Mouse (Mus musculus) MEL (cell line): ENCODE measurements at regions not wholly inside any gene's neighbourhood (a gene's known extent, or its start where the extent isn't known, plus 50 kb on each side); places are given as distances from the start of the nearest gene placed in this dataset.

ENCODE experiments used
- DNase-seq: peaks from one replicate; pipeline ENCODE4 v3.0.0; 2011; ENCODE audit warnings: low read depth, low spot score
- H3K27ac ChIP-seq: 2 replicates; pipeline ENCODE4 v1.5.1; 2012; ENCODE audit warnings: low read depth, mild to moderate bottlenecking, control low read depth, low read length, moderate library complexity; ENCODE audit not compliant: control insufficient read depth
- H3K27me3 ChIP-seq, 2 experiments: fragments of 150-350 bp in 1 of 2; sonication (generic) in 1 of 2; 2 replicates each; pipeline ENCODE4 v1.6.1; 2012; ENCODE audit warnings: low read length in 2 of 2, mild to moderate bottlenecking in 2 of 2, improper control_type of control experiment in 1 of 2, moderate library complexity in 1 of 2; ENCODE audit not compliant: insufficient read depth in 2 of 2, control insufficient read depth in 1 of 2
- H3K36me3 ChIP-seq, 2 experiments: 2 replicates each; pipeline ENCODE4 v1.6.1; 2012 to 2014; ENCODE audit warnings: low read length in 2 of 2, improper control_type of control experiment in 1 of 2, inconsistent platforms in 1 of 2, mild to moderate bottlenecking in 1 of 2; ENCODE audit not compliant: insufficient read depth in 2 of 2, control insufficient read depth in 1 of 2
- H3K4me1 ChIP-seq, 2 experiments: fragments of 150-350 bp in 1 of 2; sonication (generic) in 1 of 2; 2 replicates each; pipeline ENCODE4 v1.6.1; 2012; ENCODE audit warnings: low read length in 2 of 2, improper control_type of control experiment in 1 of 2, mild to moderate bottlenecking in 1 of 2; ENCODE audit not compliant: insufficient read depth in 2 of 2, control insufficient read depth in 1 of 2
- H3K4me3 ChIP-seq, 2 experiments: fragments of 150-350 bp in 1 of 2; sonication (generic) in 1 of 2; 2 replicates each; pipeline ENCODE4 v1.5.1; 2012; ENCODE audit warnings: low read depth in 2 of 2, low read length in 2 of 2, mild to moderate bottlenecking in 2 of 2, moderate library complexity in 2 of 2, control low read depth in 1 of 2, improper control_type of control experiment in 1 of 2; ENCODE audit not compliant: control insufficient read depth in 1 of 2, insufficient read depth in 1 of 2
- H3K79me2 ChIP-seq: 2 replicates; pipeline ENCODE4 v1.6.1; 2012; ENCODE audit warnings: mild to moderate bottlenecking, low read length, moderate library complexity; ENCODE audit not compliant: control insufficient read depth, poor library complexity, insufficient read depth
- H3K9ac ChIP-seq: 2 replicates; pipeline ENCODE4 v1.6.1; 2012; ENCODE audit warnings: low read depth, mild to moderate bottlenecking, control low read depth, low read length, moderate library complexity; ENCODE audit not compliant: control insufficient read depth, poor library complexity, severe bottlenecking
- H3K9me3 ChIP-seq: fragments of 150-350 bp; sonication (generic); replicated peaks from 2 replicates; pipeline ENCODE4 v1.6.1; 2012; ENCODE audit warnings: mild to moderate bottlenecking, low read length, improper control_type of control experiment, moderate library complexity; ENCODE audit not compliant: insufficient read depth
- BHLHE40 ChIP-seq: IDR thresholded peaks from 2 replicates; pipeline ENCODE4 v1.6.1; 2012; ENCODE audit warnings: low read depth, mild to moderate bottlenecking, inconsistent platforms, low read length, improper control_type of control experiment, borderline replicate concordance
- CHD2 ChIP-seq: IDR thresholded peaks from 2 replicates; pipeline ENCODE4 v1.6.1; 2011; ENCODE audit warnings: low read length, improper control_type of control experiment
- E2F4 ChIP-seq: IDR thresholded peaks from 2 replicates; pipeline ENCODE4 v1.6.1; 2011; ENCODE audit warnings: low read depth, low read length, improper control_type of control experiment, borderline replicate concordance
- ETS1 ChIP-seq: IDR thresholded peaks from 2 replicates; pipeline ENCODE4 v1.6.1; 2012; ENCODE audit warnings: low read depth, mild to moderate bottlenecking, inconsistent platforms, low read length, improper control_type of control experiment, moderate library complexity
- GABPA ChIP-seq: IDR thresholded peaks from 2 replicates; pipeline ENCODE4 v1.6.1; 2012; ENCODE audit warnings: low read depth, mild to moderate bottlenecking, inconsistent platforms, low read length, improper control_type of control experiment, moderate library complexity
- GATA1 ChIP-seq: IDR thresholded peaks from 2 replicates; pipeline ENCODE4 v1.6.1; 2011; ENCODE audit warnings: low read depth, low read length, improper control_type of control experiment
- JUND ChIP-seq: IDR thresholded peaks from 2 replicates; pipeline ENCODE4 v1.6.1; 2011; ENCODE audit warnings: low read depth, mild to moderate bottlenecking, improper control_type of control experiment, low read length
- KAT2A ChIP-seq: conservative IDR thresholded peaks from 2 replicates; pipeline ENCODE4 v1.6.1; 2012; ENCODE audit warnings: low read depth, low read length, improper control_type of control experiment, inconsistent platforms
- MAX ChIP-seq: IDR thresholded peaks from 2 replicates; pipeline ENCODE4 v1.6.1; 2011; ENCODE audit warnings: low read length, improper control_type of control experiment
- MAZ ChIP-seq: IDR thresholded peaks from 2 replicates; pipeline ENCODE4 v1.6.1; 2012; ENCODE audit warnings: low read depth, mild to moderate bottlenecking, inconsistent platforms, low read length, improper control_type of control experiment
- MEF2A ChIP-seq: IDR thresholded peaks from 2 replicates; pipeline ENCODE4 v1.6.1; 2014; ENCODE audit warnings: low read depth, mild to moderate bottlenecking, inconsistent platforms, low read length, improper control_type of control experiment; ENCODE audit not compliant: poor library complexity, insufficient replicate concordance, severe bottlenecking; ENCODE audit errors: extremely low read depth
- MXI1 ChIP-seq: IDR thresholded peaks from 2 replicates; pipeline ENCODE4 v1.6.1; 2011; ENCODE audit warnings: mild to moderate bottlenecking, low read depth, low read length, improper control_type of control experiment
- MYB ChIP-seq: IDR thresholded peaks from 2 replicates; pipeline ENCODE4 v1.6.1; 2011; ENCODE audit warnings: mild to moderate bottlenecking, low read depth, low read length, improper control_type of control experiment
- NELFE ChIP-seq: IDR thresholded peaks from 2 replicates; pipeline ENCODE4 v1.6.1; 2011; ENCODE audit warnings: low read depth, low read length, improper control_type of control experiment
- NRF1 ChIP-seq: IDR thresholded peaks from 2 replicates; pipeline ENCODE4 v1.6.1; 2014; ENCODE audit warnings: low read depth, mild to moderate bottlenecking, inconsistent platforms, low read length, improper control_type of control experiment, moderate library complexity; ENCODE audit not compliant: poor library complexity, insufficient read depth, severe bottlenecking
- POLR2AphosphoS2 ChIP-seq: IDR thresholded peaks from 2 replicates; pipeline ENCODE4 v1.6.1; 2011; ENCODE audit warnings: low read length, improper control_type of control experiment
- POLR2AphosphoS5 ChIP-seq: IDR thresholded peaks from 2 replicates; pipeline ENCODE4 v1.6.1; 2012; ENCODE audit warnings: low read depth, borderline replicate concordance, mild to moderate bottlenecking, inconsistent platforms, low read length, moderate library complexity, mixed read lengths
- RAD21 ChIP-seq: IDR thresholded peaks from 2 replicates; pipeline ENCODE4 v1.6.1; 2011; ENCODE audit warnings: mild to moderate bottlenecking, low read depth, low read length, improper control_type of control experiment
- RCOR1 ChIP-seq: IDR thresholded peaks from 2 replicates; pipeline ENCODE4 v1.6.1; 2012; ENCODE audit warnings: low read depth, mild to moderate bottlenecking, inconsistent platforms, low read length, improper control_type of control experiment
- SMC3 ChIP-seq: IDR thresholded peaks from 2 replicates; pipeline ENCODE4 v1.6.1; 2011; ENCODE audit warnings: low read depth, low read length, improper control_type of control experiment
- TAL1 ChIP-seq: IDR thresholded peaks from 2 replicates; pipeline ENCODE4 v1.6.1; 2012; ENCODE audit warnings: mild to moderate bottlenecking, inconsistent platforms, low read length, moderate library complexity, mixed read lengths
- TBP ChIP-seq: IDR thresholded peaks from 2 replicates; pipeline ENCODE4 v1.8.0; 2011; ENCODE audit warnings: low read depth, low read length, improper control_type of control experiment
- TCF12 ChIP-seq: IDR thresholded peaks from 2 replicates; pipeline ENCODE4 v1.6.1; 2014; ENCODE audit warnings: low read depth, mild to moderate bottlenecking, inconsistent platforms, low read length, improper control_type of control experiment, moderate library complexity
- ZC3H11A ChIP-seq: IDR thresholded peaks from 2 replicates; pipeline ENCODE4 v1.6.1; 2012; ENCODE audit warnings: low read depth, mild to moderate bottlenecking, inconsistent platforms, low read length, improper control_type of control experiment
- ZNF384 ChIP-seq: IDR thresholded peaks from 2 replicates; pipeline ENCODE4 v1.6.1; 2012; ENCODE audit warnings: low read depth, mild to moderate bottlenecking, inconsistent platforms, low read length, improper control_type of control experiment

DNA sequence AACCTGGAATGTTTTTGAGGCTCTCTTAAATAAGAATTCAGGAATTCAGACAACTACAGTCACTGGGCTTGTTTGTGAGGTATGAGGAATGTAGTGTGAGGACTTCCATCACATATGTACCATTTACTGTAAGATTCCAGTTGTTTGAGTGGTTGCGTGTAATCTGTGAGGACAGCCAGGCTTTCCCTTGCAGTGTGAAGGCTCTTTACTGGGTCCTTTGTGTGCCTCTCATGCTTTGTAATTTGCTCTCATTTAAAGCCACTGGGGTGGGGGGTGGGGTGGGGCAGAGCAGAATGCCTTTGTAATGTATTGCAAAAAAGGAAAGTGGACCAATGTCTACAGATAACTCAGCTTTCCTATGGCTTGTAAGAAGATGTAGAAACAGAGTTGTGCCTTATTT lies 310.4 kb upstream of the Fam241a start:
- no peak for TF ChIP-seq RCOR1
- no peak for TF ChIP-seq TAL1
- no peak for TF ChIP-seq MAX
- no peak for TF ChIP-seq TCF12
- no peak for TF ChIP-seq E2F4
- TF ChIP-seq NRF1, result no peak
- TF ChIP-seq NELFE, result no peak
- no peak for TF ChIP-seq ZNF384
- no peak for TF ChIP-seq CHD2
- TF ChIP-seq MYB, result no peak
- no peak for TF ChIP-seq ETS1
- no peak for TF ChIP-seq POLR2AphosphoS5
- TF ChIP-seq BHLHE40, result no peak
- TF ChIP-seq TBP, result no peak
- no peak for TF ChIP-seq MXI1
- H3K36me3 ChIP-seq, result no peaks in the 10 kb centered on the region
- DNase-seq, result no peak
- no peaks in the 10 kb centered on the region for H3K9me3 ChIP-seq
- H3K27ac ChIP-seq, result no peak overlapping the region
- H3K79me2 ChIP-seq, result no peaks in the 10 kb centered on the region
- no peaks in the 10 kb centered on the region for H3K4me1 ChIP-seq
- H3K9ac ChIP-seq, result no peak overlapping the region
- H3K4me3 ChIP-seq, result no peak overlapping the region
- H3K27me3 ChIP-seq, result no peaks in the 10 kb centered on the region; a peak in 1 of 4 replicates

DNA sequence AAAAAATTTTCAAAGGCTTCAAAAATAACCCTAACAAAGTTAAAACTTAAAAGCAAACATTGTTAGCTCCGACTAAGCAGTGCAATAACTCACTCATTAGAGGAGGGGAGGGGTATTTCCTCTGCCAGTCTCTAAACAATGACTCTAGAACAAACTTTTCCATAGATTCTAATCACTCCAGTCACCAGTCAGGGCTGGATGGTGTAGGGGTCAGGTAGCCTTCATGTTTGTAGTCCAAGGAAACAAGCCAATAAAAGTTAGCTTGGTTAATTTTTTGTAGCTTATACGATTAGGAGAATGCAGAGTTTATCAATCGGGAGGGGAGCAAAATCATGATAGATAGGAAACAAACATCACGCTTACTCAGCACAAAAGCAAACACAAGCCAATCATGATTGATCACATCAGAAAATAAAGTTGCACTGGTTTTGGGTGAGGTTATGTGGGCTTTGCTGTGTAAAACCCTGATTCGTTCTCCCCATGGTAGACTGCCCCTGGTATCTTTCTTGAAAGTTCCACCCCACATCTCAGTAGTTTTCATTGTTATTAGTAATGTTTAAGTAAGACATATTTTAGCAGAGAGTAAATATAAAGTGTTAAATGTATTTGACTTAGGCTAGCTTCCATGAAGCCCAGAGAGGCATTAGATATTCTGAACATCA lies 304.6 kb upstream of the Fam241a start:
- H3K9me3 ChIP-seq, result no peaks in the 10 kb centered on the region
- no peaks in the 10 kb centered on the region for H3K4me1 ChIP-seq
- TF ChIP-seq MAZ (no peak), ZC3H11A (no peak), MYB (no peak), MEF2A (no peak), TBP (no peak), GABPA (no peak), JUND (no peak), GATA1 (no peak), POLR2AphosphoS2 (no peak), RCOR1 (no peak), ZNF384 (no peak), KAT2A (no peak), TCF12 (no peak), ETS1 (no peak), RAD21 (no peak), SMC3 (no peak)
- TF ChIP-seq, all 39 proteins: peak for 0
- no peaks in the 10 kb centered on the region for H3K79me2 ChIP-seq
- H3K4me3 ChIP-seq, result no peak overlapping the region
- no peak overlapping the region for H3K9ac ChIP-seq
- no peak for DNase-seq
- no peaks in the 10 kb centered on the region for H3K36me3 ChIP-seq
- H3K27ac ChIP-seq, result no peak overlapping the region
- no peaks in the 10 kb centered on the region; a peak in 1 of 4 replicates for H3K27me3 ChIP-seq
